Mouse (Mus musculus) liver, embryonic 11.5 days (tissue): Measurements from ENCODE around the gene Pan3. TPM values are rescaled to one million over a fixed set of nuclear protein-coding genes. Genes with fewer than 3 reads are reported as not detected.

Experiments
- ATAC-seq: fragments of 200-750 bp; cut with Nextera tagmentation; replicated peaks from 2 replicates; pipeline ENCODE4 v1.8.0; 2017; ENCODE audit warnings: moderate number of reproducible peaks, mild to moderate bottlenecking, moderate TSS enrichment, moderate library complexity; ENCODE audit not compliant: low FRiP score
- DNase-seq: peaks from one replicate; pipeline ENCODE4 v3.0.0-alpha.2; 2017; ENCODE audit warnings: low spot score
- H3K27ac ChIP-seq: fragments of 300-500 bp; sonication (generic); 2 replicates; pipeline ENCODE4 v1.5.1; 2014; ENCODE audit warnings: mild to moderate bottlenecking, low read depth, low read length, control low read depth
- H3K27me3 ChIP-seq: fragments of 300-500 bp; sonication (generic); replicated peaks from 2 replicates; pipeline ENCODE4 v1.6.1; 2014; ENCODE audit warnings: low read length, mixed read lengths; ENCODE audit not compliant: control insufficient read depth, insufficient read depth
- H3K36me3 ChIP-seq: fragments of 300-500 bp; sonication (generic); 2 replicates; pipeline ENCODE4 v1.6.1; 2014; ENCODE audit warnings: mild to moderate bottlenecking, low read length, moderate library complexity, mixed read lengths; ENCODE audit not compliant: control insufficient read depth, insufficient read depth
- H3K4me1 ChIP-seq: fragments of 300-500 bp; sonication (generic); replicated peaks from 2 replicates; pipeline ENCODE4 v1.6.1; 2014; ENCODE audit warnings: low read length, mixed read lengths; ENCODE audit not compliant: control insufficient read depth, insufficient read depth
- H3K4me2 ChIP-seq: fragments of 300-500 bp; sonication (generic); 2 replicates; pipeline ENCODE4 v1.6.1; 2014; ENCODE audit warnings: mild to moderate bottlenecking, control low read depth, moderate library complexity
- H3K4me3 ChIP-seq: fragments of 300-500 bp; sonication (generic); 2 replicates; pipeline ENCODE4 v1.5.1; 2014; ENCODE audit warnings: low read depth, low read length, control low read depth
- H3K9ac ChIP-seq: fragments of 300-500 bp; sonication (generic); 2 replicates; pipeline ENCODE4 v1.6.1; 2014; ENCODE audit warnings: low read depth, low read length, control low read depth
- H3K9me3 ChIP-seq: fragments of 300-500 bp; sonication (generic); 2 replicates; pipeline ENCODE4 v1.6.1; 2016; ENCODE audit warnings: low read length, inconsistent platforms, mixed read lengths; ENCODE audit not compliant: control insufficient read depth
- WGBS: fragments of 180-500 bp; shearing (Covaris S2); extraction: QIAGEN DNeasy Blood & Tissue Kit; methylation state at CpG from one replicate; pipeline ENCODE4 v1.1.7; 2014; 5-methylcytosine and 5-hydroxymethylcytosine counted together
- polyA plus RNA-seq: library from polyadenylated mRNA; unstranded; fragments of >200 nt; fragmentation: Nextera tagmentation; extraction: Ambion mirVana; gene quantifications from 2 replicates; pipeline ENCODE4 v1.2.1, GENCODE M21; 2014

Gene Pan3
- polyA plus RNA-seq, 1 experiment from 2014 or later, result 73.8 TPM

GRCm38 (mm10) chr5:147479341-147479740 is 49.4 kb downstream of the Pan3 start:
- peaks cover 11% of the 10 kb centered on the region; the same call in 1 of the 2 replicates for H3K4me1 ChIP-seq
- ATAC-seq, result peak; percentile 24; the same call in 1 of the 2 replicates

GRCm38 (mm10) chr5:147484142-147484541 is 54.2 kb downstream of the Pan3 start:
- H3K4me3 ChIP-seq, result no peak overlapping the region
- H3K4me1 ChIP-seq, result 0 out of 2 replicates have a peak, but pooled peaks cover 5% of the 10 kb centered on the region
- no peak overlapping the region for H3K9ac ChIP-seq
- H3K27ac ChIP-seq, result no peak overlapping the region
- DNase-seq (no peak), ATAC-seq (no peak)
- H3K4me2 ChIP-seq, result no peak overlapping the region
- WGBS, result 70% methylated on average over 3 of the region's 3 CpGs
- no peaks in the 10 kb centered on the region for H3K27me3 ChIP-seq
- peaks cover 3% of the 10 kb centered on the region; the same call in 1 of the 2 replicates for H3K36me3 ChIP-seq
- no peaks in the 10 kb centered on the region for H3K9me3 ChIP-seq

More at GRCm38 (mm10) chr5:147479341-147479740, 49.4 kb downstream of the Pan3 start:
- no peaks in the 10 kb centered on the region for H3K27me3 ChIP-seq
- no peak for DNase-seq
- H3K4me2 ChIP-seq, result no peak overlapping the region
- WGBS, result 88% methylated on average over 2 of the region's 2 CpGs
- no peak overlapping the region for H3K27ac ChIP-seq
- H3K9me3 ChIP-seq, result no peaks in the 10 kb centered on the region
- no peak overlapping the region for H3K9ac ChIP-seq
- H3K36me3 ChIP-seq, result no peaks in the 10 kb centered on the region
- no peak overlapping the region for H3K4me3 ChIP-seq

GRCm38 (mm10) chr5:147489226-147489625 is 59.3 kb downstream of the Pan3 start:
- Histone ChIP-seq H3K27me3 (no peaks in the 10 kb centered on the region), H3K4me3 (no peak overlapping the region), H3K9ac (no peak overlapping the region), H3K9me3 (no peaks in the 10 kb centered on the region), H3K4me2 (no peak overlapping the region), H3K4me1 (peaks cover 25% of the 10 kb centered on the region), H3K27ac (peak overlapping the region; percentile 25; the same call in 1 of the 2 replicates), H3K36me3 (peaks cover 3% of the 10 kb centered on the region; the same call in 1 of the 2 replicates)
- ATAC-seq (0 out of 2 replicates have a peak, but pooled peaks have one; percentile 53), DNase-seq (no peak)
- 61% methylated on average over 6 of the region's 6 CpGs for WGBS

GRCm38 (mm10) chr5:147490907-147491306 is 60.9 kb downstream of the Pan3 start:
- Histone ChIP-seq H3K4me1 (peaks cover 34% of the 10 kb centered on the region), H3K9me3 (no peaks in the 10 kb centered on the region), H3K27me3 (no peaks in the 10 kb centered on the region), H3K27ac (no peak overlapping the region), H3K9ac (no peak overlapping the region), H3K4me2 (no peak overlapping the region), H3K4me3 (no peak overlapping the region), H3K36me3 (peaks cover 3% of the 10 kb centered on the region; the same call in 1 of the 2 replicates)
- whole genome bisulfite sequencing, result 87% methylated on average over 5 of the region's 5 CpGs
- no peak for ATAC-seq
- DNase-seq, result no peak

GRCm38 (mm10) chr5:147492511-147492910 is 62.5 kb downstream of the Pan3 start:
- H3K27ac ChIP-seq, result no peak overlapping the region
- no peak overlapping the region for H3K9ac ChIP-seq
- peaks cover 37% of the 10 kb centered on the region for H3K4me1 ChIP-seq
- H3K4me2 ChIP-seq, result peak overlapping the region; percentile 36
- peaks cover 3% of the 10 kb centered on the region; the same call in 1 of the 2 replicates for H3K36me3 ChIP-seq
- no peaks in the 10 kb centered on the region for H3K9me3 ChIP-seq
- no peak overlapping the region for H3K4me3 ChIP-seq
- H3K27me3 ChIP-seq, result no peaks in the 10 kb centered on the region
- DNase-seq (no peak), ATAC-seq (peak; percentile 80)
- 66% methylated on average over 3 of the region's 3 CpGs for WGBS

GRCm38 (mm10) chr5:147493205-147493604 is 63.2 kb downstream of the Pan3 start:
- H3K4me3 ChIP-seq, result no peak overlapping the region
- DNase-seq (no peak), ATAC-seq (0 out of 2 replicates have a peak, but pooled peaks have one; percentile 57)
- no peaks in the 10 kb centered on the region for H3K27me3 ChIP-seq
- H3K27ac ChIP-seq, result peak overlapping the region; percentile 73
- H3K4me1 ChIP-seq, result peaks cover 37% of the 10 kb centered on the region
- WGBS, result 63% methylated on average over 1 of the region's 1 CpGs
- H3K9me3 ChIP-seq, result no peaks in the 10 kb centered on the region
- H3K9ac ChIP-seq, result peak overlapping the region; percentile 32; the same call in 1 of the 2 replicates
- H3K36me3 ChIP-seq, result peaks cover 3% of the 10 kb centered on the region; the same call in 1 of the 2 replicates
- H3K4me2 ChIP-seq, result no peak overlapping the region

- peaks cover 37% of the 10 kb centered on the region for H3K4me1 ChIP-seq
- no peak overlapping the region for H3K4me3 ChIP-seq
- H3K36me3 ChIP-seq, result no peaks in the 10 kb centered on the region; the same call in 1 of the 2 replicates
- ATAC-seq (no peak), DNase-seq (no peak)
- H3K9ac ChIP-seq, result no peak overlapping the region
- no peaks in the 10 kb centered on the region for H3K9me3 ChIP-seq
- H3K4me2 ChIP-seq, result no peak overlapping the region
- no peaks in the 10 kb centered on the region for H3K27me3 ChIP-seq
- WGBS, result 80% methylated on average over 8 of the region's 8 CpGs
- peak overlapping the region; percentile 73 for H3K27ac ChIP-seq
Measured at GRCm38 (mm10) chr5:147493685-147494084, 63.7 kb downstream of the Pan3 start.

GRCm38 (mm10) chr5:147494388-147494787 is 64.4 kb downstream of the Pan3 start:
- WGBS, result 68% methylated on average over 4 of the region's 4 CpGs
- H3K4me3 ChIP-seq, result no peak overlapping the region
- no peaks in the 10 kb centered on the region; the same call in 1 of the 2 replicates for H3K36me3 ChIP-seq
- DNase-seq (no peak), ATAC-seq (no peak)
- no peaks in the 10 kb centered on the region for H3K9me3 ChIP-seq
- H3K27me3 ChIP-seq, result no peaks in the 10 kb centered on the region
- H3K4me1 ChIP-seq, result peaks cover 30% of the 10 kb centered on the region
- H3K9ac ChIP-seq, result no peak overlapping the region
- peak overlapping the region; percentile 40; the same call in 1 of the 2 replicates for H3K27ac ChIP-seq
- H3K4me2 ChIP-seq, result no peak overlapping the region

- no peak overlapping the region for H3K4me3 ChIP-seq
- H3K4me1 ChIP-seq, result peaks cover 30% of the 10 kb centered on the region
- WGBS, result 56% methylated on average over 10 of the region's 10 CpGs
- H3K4me2 ChIP-seq, result no peak overlapping the region
- no peak overlapping the region for H3K9ac ChIP-seq
- peak overlapping the region; percentile 40; the same call in 1 of the 2 replicates for H3K27ac ChIP-seq
- no peak for DNase-seq
- no peaks in the 10 kb centered on the region for H3K9me3 ChIP-seq
- ATAC-seq, result no peak
- H3K36me3 ChIP-seq, result no peaks in the 10 kb centered on the region
- H3K27me3 ChIP-seq, result no peaks in the 10 kb centered on the region
Measured at GRCm38 (mm10) chr5:147494791-147495376, 64.9 kb downstream of the Pan3 start.
